Mouse (Mus musculus): Measurements from ENCODE around the gene Gm5072.
"Not testable (repeated sequence)": the region's sequence is repeated elsewhere in the genome, so short reads cannot be mapped to it uniquely, and the experiment has no call there.

Gene Gm5072

GRCm38 (mm10) chrX:91392200-91392599 is at the start of gene Gm5072:
TSS of gene Gm5072 (plus strand) at chrX:91392500.
- DNase-seq (ENCODE audit: low spot score in 2 of 2): not testable (repeated sequence)
